Mouse (Mus musculus) forebrain, embryonic 11.5 days (tissue): Measurements from ENCODE around the gene Nol6. TPM values are rescaled to one million over a fixed set of nuclear protein-coding genes. Genes with fewer than 3 reads are reported as not detected.
A peak's percentile ranks its signal among the peaks of the same experiment; 100 is the strongest.

Source experiments
- ATAC-seq: fragments of 200-750 bp; cut with Nextera tagmentation; replicated peaks from 2 replicates; pipeline ENCODE4 v1.8.0; 2017; ENCODE audit warnings: moderate TSS enrichment; ENCODE audit not compliant: low FRiP score
- DNase-seq: peaks from one replicate; pipeline ENCODE4 v3.0.0-alpha.2; 2017; ENCODE audit warnings: low spot score
- H3K27ac ChIP-seq: fragments of 300-500 bp; sonication (generic); 2 replicates; pipeline ENCODE4 v1.5.1; 2014; ENCODE audit warnings: low read depth, low read length
- H3K27me3 ChIP-seq: fragments of 300-500 bp; sonication (generic); 2 replicates; pipeline ENCODE4 v1.6.1; 2014; ENCODE audit warnings: mild to moderate bottlenecking, low read length, mixed read lengths; ENCODE audit not compliant: control insufficient read depth, insufficient read depth
- H3K36me3 ChIP-seq: fragments of 300-500 bp; sonication (generic); 2 replicates; pipeline ENCODE4 v1.6.1; 2014; ENCODE audit warnings: mild to moderate bottlenecking, low read length, moderate library complexity, mixed read lengths; ENCODE audit not compliant: control insufficient read depth, insufficient read depth
- H3K4me1 ChIP-seq: fragments of 300-500 bp; sonication (generic); replicated peaks from 2 replicates; pipeline ENCODE4 v1.6.1; 2014; ENCODE audit warnings: low read length, mixed read lengths; ENCODE audit not compliant: control insufficient read depth, insufficient read depth
- H3K4me2 ChIP-seq: fragments of 300-500 bp; sonication (generic); 2 replicates; pipeline ENCODE4 v1.6.1; 2014; ENCODE audit warnings: low read depth, mild to moderate bottlenecking, low read length, moderate library complexity, mixed read lengths; ENCODE audit not compliant: severe bottlenecking
- H3K4me3 ChIP-seq: fragments of 300-500 bp; sonication (generic); 2 replicates; pipeline ENCODE4 v1.5.1; 2014; ENCODE audit warnings: low read depth, low read length
- H3K9ac ChIP-seq: fragments of 300-500 bp; sonication (generic); 2 replicates; pipeline ENCODE4 v1.6.1; 2014; ENCODE audit warnings: low read length
- H3K9me3 ChIP-seq: fragments of 300-500 bp; sonication (generic); 2 replicates; pipeline ENCODE4 v1.6.1; 2016; ENCODE audit warnings: low read length, mixed read lengths; ENCODE audit not compliant: control insufficient read depth
- WGBS: fragments of 180-500 bp; shearing (Covaris S2); extraction: QIAGEN DNeasy Blood & Tissue Kit; methylation state at CpG from one replicate; pipeline ENCODE4 v1.1.7; 2014; 5-methylcytosine and 5-hydroxymethylcytosine counted together
- polyA plus RNA-seq: library from polyadenylated mRNA; unstranded; fragments of >200 nt; fragmentation: Nextera tagmentation; extraction: Ambion mirVana; gene quantifications from 2 replicates; pipeline ENCODE4 v1.2.1, GENCODE M21; 2014

The Nol6 gene
- polyA plus RNA-seq = 30.9 and 31.6 TPM in 2 replicates

DNA sequence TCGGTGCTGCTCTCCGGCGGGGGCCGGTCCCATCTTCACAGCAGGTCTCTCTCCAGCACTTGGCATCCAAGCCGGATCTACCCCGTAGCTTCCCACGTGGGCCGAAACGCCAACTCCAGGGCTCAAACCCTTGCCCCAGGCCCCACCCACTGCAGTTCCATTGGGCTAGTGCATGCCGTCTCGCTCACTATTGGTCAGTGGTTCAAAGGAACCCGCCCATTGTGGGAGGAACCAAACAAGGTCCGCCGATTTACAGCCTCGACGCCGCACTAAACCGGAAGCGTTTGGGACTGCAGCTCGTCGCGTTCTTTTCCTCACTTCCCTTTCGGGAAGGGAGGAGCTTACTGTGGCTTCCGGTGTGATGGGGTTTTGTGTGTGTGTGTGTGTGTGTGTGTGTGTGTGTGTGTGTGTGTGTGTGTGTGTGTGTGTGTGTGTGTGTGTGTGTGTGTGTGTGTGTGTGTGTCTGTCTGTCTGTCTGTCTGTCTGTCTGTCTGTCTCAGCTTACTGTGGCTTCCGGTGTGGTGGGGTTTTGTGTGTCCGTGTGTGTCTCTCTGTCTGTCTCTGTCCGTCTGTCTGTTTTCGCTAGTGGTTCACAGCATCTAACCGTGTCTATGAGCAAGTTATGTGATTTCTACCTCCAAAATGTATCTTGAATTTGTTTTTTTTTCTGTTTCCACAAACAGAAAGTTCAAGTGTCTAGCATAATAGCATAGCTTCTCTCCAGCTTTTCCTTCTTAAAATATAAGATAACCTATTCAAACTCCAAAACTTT is at the start of gene Nol6:
Nol6 (minus strand) TSS at position 276 of the 772 bp plus-strand sequence.
- ATAC-seq (peak; percentile 100), DNase-seq (peak; percentile 97)
- 2% methylated on average over 29 of the region's 29 CpGs for WGBS
- H3K36me3 ChIP-seq = peaks cover 5% of the 10 kb centered on the region; the same call in 1 of the 2 replicates
- H3K4me1 ChIP-seq = peaks cover 2% of the 10 kb centered on the region; the same call in 1 of the 2 replicates
- H3K4me3 ChIP-seq = peak within 1 kb of the TSS; percentile 63
- no peaks in the 10 kb centered on the region for H3K9me3 ChIP-seq
- peak within 1 kb of the TSS; percentile 57 for H3K9ac ChIP-seq
- H3K27ac ChIP-seq = no peak within 1 kb of the TSS
- no peaks in the 10 kb centered on the region for H3K27me3 ChIP-seq
- H3K4me2 ChIP-seq = peak within 1 kb of the TSS; percentile 75

- no peak for DNase-seq
- no peak for ATAC-seq
- Histone ChIP-seq H3K27ac (no peak overlapping the region), H3K9me3 (no peaks in the 10 kb centered on the region), H3K36me3 (no peaks in the 10 kb centered on the region; the same call in 1 of the 2 replicates), H3K27me3 (no peaks in the 10 kb centered on the region), H3K4me1 (no peaks in the 10 kb centered on the region), H3K4me3 (no peak overlapping the region), H3K9ac (no peak overlapping the region), H3K4me2 (no peak overlapping the region)
- 90% methylated on average over 2 of the region's 2 CpGs for whole genome bisulfite sequencing
Observed at GRCm38 (mm10) chr4:41170970-41171369, 46.7 kb upstream of the Nol6 start.

DNA sequence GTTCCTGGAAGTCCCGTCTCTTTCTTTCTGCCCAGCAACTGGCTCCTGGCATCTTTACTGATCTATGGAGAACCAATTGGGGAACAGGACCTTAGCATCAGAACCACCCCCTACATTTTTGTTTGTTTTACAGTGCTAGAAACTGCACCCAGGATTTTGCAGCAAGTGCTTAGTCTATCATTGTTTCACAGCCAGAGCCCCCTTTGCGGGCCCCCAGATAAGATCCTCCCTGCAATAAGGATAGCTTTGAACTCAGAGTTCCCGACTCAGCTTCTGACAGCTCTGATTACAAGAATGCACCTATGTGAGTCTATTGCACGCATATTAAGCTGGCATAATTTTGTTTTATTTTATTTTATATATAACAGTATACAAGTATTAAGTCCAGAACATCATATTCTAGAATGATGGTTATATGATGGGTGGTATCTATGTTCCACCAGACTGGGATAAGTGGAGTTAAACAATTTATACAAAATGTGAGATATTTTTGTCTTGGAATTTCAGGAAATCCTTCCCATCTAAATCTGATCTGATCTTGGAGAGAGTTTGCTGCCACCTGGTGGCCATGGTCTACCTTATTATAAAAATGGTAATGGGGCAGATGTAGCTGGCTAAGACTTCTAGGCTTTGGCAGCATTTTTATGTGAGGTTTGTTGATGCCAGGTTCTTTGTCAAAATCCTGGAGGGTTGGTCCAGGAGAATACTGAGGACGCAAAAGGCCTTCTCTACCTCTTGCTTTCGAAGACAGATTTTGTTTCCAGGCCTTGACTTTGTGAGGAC is 41.6 kb upstream of the Nol6 start:
- H3K27ac ChIP-seq = peak overlapping the region; percentile 55; the same call in 1 of the 2 replicates
- H3K9ac ChIP-seq = no peak overlapping the region
- ATAC-seq = no peak
- H3K4me1 ChIP-seq = 0 out of 2 replicates have a peak, but pooled peaks cover 2% of the 10 kb centered on the region
- no peak overlapping the region for H3K4me3 ChIP-seq
- no peak overlapping the region for H3K4me2 ChIP-seq
- H3K36me3 ChIP-seq = no peaks in the 10 kb centered on the region
- peak; percentile 81 for DNase-seq
- 80% methylated on average over 6 of the region's 6 CpGs for WGBS
- no peaks in the 10 kb centered on the region for H3K27me3 ChIP-seq
- no peaks in the 10 kb centered on the region for H3K9me3 ChIP-seq

DNA sequence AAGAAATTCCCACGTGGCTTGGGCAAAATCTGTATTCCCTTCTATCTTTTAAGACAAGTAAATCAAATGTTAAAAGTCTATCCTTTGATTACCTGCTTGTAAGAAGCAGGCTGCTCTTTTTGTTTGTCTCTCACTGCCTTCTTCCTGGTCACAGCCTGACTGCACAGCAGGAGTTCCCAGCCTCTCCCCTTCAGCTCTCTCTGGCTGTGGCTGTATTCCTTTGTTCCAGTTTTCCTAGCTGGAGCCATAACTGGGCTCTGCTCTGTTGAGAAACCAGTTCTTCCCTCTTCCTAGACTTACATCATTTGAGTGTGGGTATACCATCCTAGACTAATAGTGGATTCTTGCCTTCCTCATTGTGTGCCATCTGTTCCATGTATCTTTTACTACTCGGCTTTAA is 40.7 kb upstream of the Nol6 start:
- WGBS = 31% methylated on average over 2 of the region's 2 CpGs

DNA sequence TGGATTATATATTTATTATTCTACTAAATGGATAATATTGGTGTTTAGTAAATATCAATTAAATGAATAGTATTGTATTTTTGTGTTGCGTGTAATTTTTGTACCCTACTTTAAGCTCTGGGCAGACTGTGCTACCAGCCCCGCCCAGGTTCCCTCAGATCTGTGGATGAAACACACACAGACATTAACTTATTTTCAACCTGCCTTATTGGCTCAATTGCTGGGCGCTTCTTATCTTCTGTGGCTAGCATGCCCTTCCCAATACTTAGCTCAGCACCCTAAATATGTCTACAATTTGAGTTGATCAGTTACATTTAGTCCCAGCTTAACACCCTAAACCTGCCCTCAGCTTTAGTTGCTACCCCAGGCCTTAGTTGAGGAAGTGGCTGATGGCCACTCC is 37.0 kb upstream of the Nol6 start:
- H3K36me3 ChIP-seq = no peaks in the 10 kb centered on the region
- H3K9ac ChIP-seq = no peak overlapping the region
- 97% methylated on average over 3 of the region's 3 CpGs for WGBS
- DNase-seq (no peak), ATAC-seq (no peak)
- H3K4me3 ChIP-seq = no peak overlapping the region
- H3K27me3 ChIP-seq = no peaks in the 10 kb centered on the region
- H3K27ac ChIP-seq = no peak overlapping the region
- no peak overlapping the region for H3K4me2 ChIP-seq
- no peaks in the 10 kb centered on the region for H3K9me3 ChIP-seq
- 0 out of 2 replicates have a peak, but pooled peaks cover 2% of the 10 kb centered on the region for H3K4me1 ChIP-seq

More for the DNA sequence above, 40.7 kb upstream of the Nol6 start:
- peak overlapping the region; percentile 55 for H3K27ac ChIP-seq
- no peak overlapping the region for H3K4me2 ChIP-seq
- no peak overlapping the region for H3K4me3 ChIP-seq
- H3K9me3 ChIP-seq = no peaks in the 10 kb centered on the region
- no peaks in the 10 kb centered on the region for H3K36me3 ChIP-seq
- H3K27me3 ChIP-seq = no peaks in the 10 kb centered on the region
- DNase-seq (no peak), ATAC-seq (no peak)
- H3K9ac ChIP-seq = no peak overlapping the region
- 0 out of 2 replicates have a peak, but pooled peaks cover 2% of the 10 kb centered on the region for H3K4me1 ChIP-seq

DNA sequence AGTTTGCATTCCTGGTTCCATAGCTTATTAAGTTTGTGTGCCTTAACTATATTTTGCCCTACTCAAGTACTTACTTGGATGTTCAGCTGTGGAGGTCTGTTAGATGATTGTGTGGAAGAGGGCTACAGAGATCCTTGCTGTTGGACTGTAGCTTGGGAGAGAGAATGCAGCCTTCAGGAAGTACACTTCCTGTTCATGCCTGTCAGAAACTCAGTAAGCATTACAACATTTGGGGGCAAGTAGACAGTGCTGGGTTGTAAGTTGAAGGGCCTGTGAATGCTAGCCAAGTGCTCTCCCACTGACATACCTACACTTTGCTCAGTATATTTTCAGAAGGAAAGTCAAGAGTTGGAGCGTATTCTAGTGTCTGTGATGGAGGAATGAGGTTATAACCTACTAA is 34.0 kb upstream of the Nol6 start:
- H3K4me3 ChIP-seq = no peak overlapping the region
- H3K9ac ChIP-seq = no peak overlapping the region
- no peaks in the 10 kb centered on the region for H3K4me1 ChIP-seq
- H3K27ac ChIP-seq = no peak overlapping the region
- no peak for DNase-seq
- H3K36me3 ChIP-seq = no peaks in the 10 kb centered on the region
- no peak for ATAC-seq
- H3K27me3 ChIP-seq = no peaks in the 10 kb centered on the region
- H3K9me3 ChIP-seq = no peaks in the 10 kb centered on the region
- 92% methylated on average over 1 of the region's 1 CpGs for WGBS
- no peak overlapping the region for H3K4me2 ChIP-seq

DNA sequence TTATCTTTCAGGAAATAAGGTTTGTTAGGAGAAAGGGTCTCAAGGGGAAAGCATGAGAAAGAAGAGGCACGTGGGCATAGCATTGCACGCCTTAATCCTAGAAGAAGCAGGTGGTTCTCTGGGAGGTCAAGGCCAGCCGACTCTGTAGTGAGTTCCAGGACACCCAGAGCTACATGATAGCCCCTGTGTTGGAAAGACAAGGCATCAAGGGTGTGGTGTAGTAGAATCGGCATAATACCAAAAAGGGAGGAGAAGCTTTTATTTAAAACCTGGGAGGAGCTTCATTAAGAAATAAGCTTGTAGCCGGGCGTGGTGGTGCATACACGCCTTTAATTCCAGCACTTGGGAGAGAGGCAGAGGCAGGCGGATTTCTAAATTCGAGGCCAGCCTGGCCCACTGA is 32.7 kb upstream of the Nol6 start:
- no peak for DNase-seq
- H3K9me3 ChIP-seq = no peaks in the 10 kb centered on the region
- H3K9ac ChIP-seq = no peak overlapping the region
- no peak for ATAC-seq
- no peak overlapping the region for H3K4me3 ChIP-seq
- 89% methylated on average over 9 of the region's 9 CpGs for WGBS
- no peak overlapping the region for H3K27ac ChIP-seq
- no peaks in the 10 kb centered on the region for H3K36me3 ChIP-seq
- H3K4me2 ChIP-seq = no peak overlapping the region
- no peaks in the 10 kb centered on the region for H3K4me1 ChIP-seq
- H3K27me3 ChIP-seq = no peaks in the 10 kb centered on the region

- WGBS = 91% methylated on average over 3 of the region's 3 CpGs
- no peak overlapping the region for H3K27ac ChIP-seq
- ATAC-seq (no peak), DNase-seq (no peak)
- H3K36me3 ChIP-seq = no peaks in the 10 kb centered on the region
- no peaks in the 10 kb centered on the region for H3K9me3 ChIP-seq
- H3K4me2 ChIP-seq = no peak overlapping the region
- H3K9ac ChIP-seq = no peak overlapping the region
- no peaks in the 10 kb centered on the region for H3K27me3 ChIP-seq
- H3K4me3 ChIP-seq = no peak overlapping the region
- no peaks in the 10 kb centered on the region for H3K4me1 ChIP-seq
Observed at GRCm38 (mm10) chr4:41153146-41153545, 28.9 kb upstream of the Nol6 start.
